Mouse (Mus musculus) thymus, postnatal 36 days (tissue): ENCODE results near the gene Mmp8.

ENCODE experiments used
- DNase-seq, 2 experiments: peaks; one replicate each; pipeline ENCODE4 v3.0.0; 2022; ENCODE audit warnings: mixed read lengths in 2 of 2

The Mmp8 gene

GRCm38 (mm10) chr9:7558221-7559017, at the start of gene Mmp8:
Gene Mmp8, plus strand, starts transcription at chr9:7558456.
- no peak for DNase-seq

- DNase-seq, result no peak
Measured at GRCm38 (mm10) chr9:7509619-7510233, 48.5 kb upstream of the Mmp8 start.

GRCm38 (mm10) chr9:7517944-7518571, 40.2 kb upstream of the Mmp8 start:
- no peak for DNase-seq

- no peak for DNase-seq
Measured at GRCm38 (mm10) chr9:7526255-7526940, 31.9 kb upstream of the Mmp8 start.

GRCm38 (mm10) chr9:7542763-7543162, 15.5 kb upstream of the Mmp8 start:
- no peak for DNase-seq

- no peak for DNase-seq
Measured at GRCm38 (mm10) chr9:7544923-7545457, 13.3 kb upstream of the Mmp8 start.

GRCm38 (mm10) chr9:7545471-7545870, 12.8 kb upstream of the Mmp8 start:
- no peak for DNase-seq

- no peak for DNase-seq
Measured at GRCm38 (mm10) chr9:7545920-7546319, 12.3 kb upstream of the Mmp8 start.

GRCm38 (mm10) chr9:7551943-7552342, 6.3 kb upstream of the Mmp8 start:
- no peak for DNase-seq

GRCm38 (mm10) chr9:7553536-7553935, 4.7 kb upstream of the Mmp8 start:
- no peak for DNase-seq

- DNase-seq, result peak in 1 of 2 experiments; percentile 7
Measured at GRCm38 (mm10) chr9:7554382-7554781, 3.9 kb upstream of the Mmp8 start.

GRCm38 (mm10) chr9:7560026-7560425, 1.8 kb downstream of the Mmp8 start:
- no peak for DNase-seq

- DNase-seq, result no peak
Measured at GRCm38 (mm10) chr9:7567376-7567775, 9.1 kb downstream of the Mmp8 start.

- DNase-seq, result no peak
Measured at GRCm38 (mm10) chr9:7567923-7568322, 9.7 kb downstream of the Mmp8 start.

- DNase-seq, result no peak
Measured at GRCm38 (mm10) chr9:7570485-7570884, 12.2 kb downstream of the Mmp8 start.

- DNase-seq, result no peak
Measured at GRCm38 (mm10) chr9:7571162-7571561, 12.9 kb downstream of the Mmp8 start, which contains the start of gene Mmp27. Gene Mmp27, plus strand, starts transcription at chr9:7571396.

- DNase-seq, result no peak
Measured at GRCm38 (mm10) chr9:7572188-7572587, 13.9 kb downstream of the Mmp8 start.

GRCm38 (mm10) chr9:7572663-7573308, 14.5 kb downstream of the Mmp8 start:
- DNase-seq, result no peak

GRCm38 (mm10) chr9:7575526-7575925, 17.3 kb downstream of the Mmp8 start:
- no peak for DNase-seq

GRCm38 (mm10) chr9:7577371-7577770, 19.1 kb downstream of the Mmp8 start:
- DNase-seq, result no peak

- DNase-seq, result no peak
Measured at GRCm38 (mm10) chr9:7590063-7590462, 31.8 kb downstream of the Mmp8 start.

GRCm38 (mm10) chr9:7593272-7593812, 35.1 kb downstream of the Mmp8 start:
- DNase-seq, result no peak
